Mouse (Mus musculus) ES-Bruce4 (cell line): ENCODE measurements at regions not wholly inside any gene's neighbourhood (a gene's known extent, or its start where the extent isn't known, plus 50 kb on each side); places are given as distances from the start of the nearest gene placed in this dataset.

ENCODE experiments used
- CTCF ChIP-seq: IDR thresholded peaks from one replicate; pipeline ENCODE4 v1.8.1; 2011; ENCODE audit warnings: low read depth, low read length
- EP300 ChIP-seq: IDR thresholded peaks from 2 replicates; pipeline ENCODE4 v1.6.1; 2011; ENCODE audit warnings: low read depth, low read length; ENCODE audit not compliant: insufficient read depth
- POLR2A ChIP-seq: IDR thresholded peaks from one replicate; pipeline ENCODE4 v1.8.1; 2011; ENCODE audit warnings: low read length; ENCODE audit not compliant: insufficient read depth

DNA sequence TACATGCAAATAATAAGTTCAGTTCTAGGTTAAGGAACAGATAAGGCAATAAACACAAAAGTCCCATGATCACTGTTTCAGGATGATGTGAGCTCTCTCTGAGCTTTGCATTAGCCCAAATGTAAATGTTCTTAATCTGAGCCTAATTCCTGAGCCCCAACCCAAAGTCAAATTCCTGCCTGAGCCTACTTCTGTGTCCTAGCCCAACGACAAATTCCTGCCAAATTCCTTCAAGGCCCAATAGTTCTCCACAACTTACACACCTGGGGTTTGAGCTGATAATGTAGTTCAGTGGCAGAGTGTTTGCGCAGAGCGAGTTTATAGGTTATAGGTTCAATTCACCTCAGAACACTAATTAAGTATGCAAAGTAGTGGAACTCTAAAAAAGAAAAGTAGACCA is 64.1 kb upstream of the Nap1l1 start:
- TF ChIP-seq CTCF (no peak), EP300 (no peak), POLR2A (no peak)
